Mouse (Mus musculus): ENCODE measurements at regions not wholly inside any gene's neighbourhood (a gene's known extent, or its start where the extent isn't known, plus 50 kb on each side); places are given as distances from the start of the nearest gene placed in this dataset.

DNA sequence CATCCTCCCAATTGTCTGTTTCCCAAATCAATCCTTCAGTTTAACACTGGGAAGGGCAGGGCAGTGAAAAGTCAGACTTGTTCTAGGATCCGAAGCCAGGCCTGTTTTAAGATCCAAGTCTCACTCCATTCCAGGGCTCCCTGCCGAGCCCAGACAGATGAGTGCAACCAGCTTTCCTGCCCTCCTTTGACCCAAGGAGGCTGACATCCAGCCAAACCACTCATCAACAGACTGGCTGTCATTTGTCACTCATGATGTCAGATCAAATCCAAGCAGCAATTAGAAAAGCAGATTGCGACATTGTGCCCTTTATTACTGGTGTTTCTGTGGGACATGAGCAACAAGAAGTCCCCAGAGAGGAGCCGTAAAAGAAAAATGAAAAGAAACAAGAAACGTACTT lies 417.9 kb upstream of the Zfp703 start:
- Histone ChIP-seq H3K4me1 (ENCODE audit: control insufficient read depth, insufficient read depth, low read length) (no peaks in the 10 kb centered on the region), H3K36me3 (ENCODE audit: control insufficient read depth, insufficient read depth, low read length) (no peaks in the 10 kb centered on the region), H3K27me3 (ENCODE audit: control insufficient read depth, insufficient read depth, low read length) (no peaks in the 10 kb centered on the region), H3K9ac (ENCODE audit: low read depth, low read length, severe bottlenecking) (no peak overlapping the region), H3K27ac (replicated peaks; ENCODE audit: low read depth, low read length) (no peak overlapping the region), H3K4me2 (replicated peaks; ENCODE audit: low read depth, low read length, severe bottlenecking) (no peak overlapping the region), H3K4me3 (replicated peaks; ENCODE audit: low read length) (no peak overlapping the region), H3K9me3 (ENCODE audit: control insufficient read depth, low read length) (no peaks in the 10 kb centered on the region)
- no peak for DNase-seq (ENCODE audit: low spot score)
- ATAC-seq (ENCODE audit: low FRiP score, low read depth) = no peak
- TF ChIP-seq POLR2A (IDR thresholded peaks at IDR 0.05; ENCODE audit: borderline replicate concordance, extremely low read depth, insufficient read depth, insufficient read length) = no peak
- 33% methylated on average over 5 of the region's 5 CpGs for WGBS

DNA sequence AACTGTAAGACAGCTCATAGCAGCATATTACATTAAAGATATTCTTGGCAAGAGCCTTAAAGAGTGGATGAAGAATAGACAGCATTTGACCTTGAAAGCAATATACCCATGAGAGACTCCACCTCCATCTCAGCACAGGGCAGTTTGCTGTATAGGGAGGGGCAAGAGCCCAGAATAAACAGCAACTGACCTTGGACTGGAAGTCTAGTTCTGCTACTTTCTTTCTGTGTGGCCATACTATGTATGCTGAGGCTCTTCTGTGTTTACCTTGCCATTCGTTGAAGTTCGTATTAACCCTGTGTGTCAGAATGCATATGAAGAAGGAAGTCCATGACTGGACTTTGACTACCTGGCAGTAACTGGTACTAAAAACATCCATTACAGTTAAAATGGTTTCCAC lies 414.0 kb upstream of the Zfp703 start:
- no peaks in the 10 kb centered on the region for H3K9me3 ChIP-seq (ENCODE audit: control insufficient read depth, low read length)

DNA sequence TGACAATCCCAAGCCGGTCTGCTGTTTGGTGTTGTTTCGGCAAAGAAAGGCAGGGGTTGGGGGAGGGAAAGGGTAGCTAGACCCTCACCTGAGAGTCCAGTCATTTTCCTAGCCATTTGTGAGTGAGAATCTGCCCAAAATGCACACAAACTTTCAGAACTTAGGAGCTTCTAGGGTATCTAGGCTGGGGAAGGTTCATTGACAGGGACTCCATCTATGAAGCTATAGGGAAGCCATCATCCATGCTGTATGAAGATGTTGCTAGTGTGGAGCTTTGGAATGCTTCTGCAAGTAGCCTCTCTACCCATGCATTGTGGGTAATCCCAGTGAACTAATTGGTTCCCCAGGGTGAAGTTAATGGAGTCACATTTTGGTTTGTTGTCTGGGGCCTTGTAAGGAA lies 412.9 kb upstream of the Zfp703 start:
- no peak for ATAC-seq (ENCODE audit: low FRiP score, low read depth)

More for the DNA sequence above, 414.0 kb upstream of the Zfp703 start:
- no peak overlapping the region for H3K9ac ChIP-seq (ENCODE audit: low read depth, low read length, severe bottlenecking)
- H3K36me3 ChIP-seq (ENCODE audit: control insufficient read depth, insufficient read depth, low read length) = no peaks in the 10 kb centered on the region
- ATAC-seq (ENCODE audit: low FRiP score, low read depth) (no peak), DNase-seq (ENCODE audit: low spot score) (no peak)
- no peak for TF ChIP-seq POLR2A (IDR thresholded peaks at IDR 0.05; ENCODE audit: borderline replicate concordance, extremely low read depth, insufficient read depth, insufficient read length)
- WGBS = 84% methylated on average over 2 of the region's 2 CpGs
- no peak overlapping the region for H3K4me3 ChIP-seq (replicated peaks; ENCODE audit: low read length)
- H3K4me1 ChIP-seq (ENCODE audit: control insufficient read depth, insufficient read depth, low read length) = no peaks in the 10 kb centered on the region
- no peak overlapping the region for H3K27ac ChIP-seq (replicated peaks; ENCODE audit: low read depth, low read length)
- H3K27me3 ChIP-seq (ENCODE audit: control insufficient read depth, insufficient read depth, low read length) = no peaks in the 10 kb centered on the region
- no peak overlapping the region for H3K4me2 ChIP-seq (replicated peaks; ENCODE audit: low read depth, low read length, severe bottlenecking)

DNA sequence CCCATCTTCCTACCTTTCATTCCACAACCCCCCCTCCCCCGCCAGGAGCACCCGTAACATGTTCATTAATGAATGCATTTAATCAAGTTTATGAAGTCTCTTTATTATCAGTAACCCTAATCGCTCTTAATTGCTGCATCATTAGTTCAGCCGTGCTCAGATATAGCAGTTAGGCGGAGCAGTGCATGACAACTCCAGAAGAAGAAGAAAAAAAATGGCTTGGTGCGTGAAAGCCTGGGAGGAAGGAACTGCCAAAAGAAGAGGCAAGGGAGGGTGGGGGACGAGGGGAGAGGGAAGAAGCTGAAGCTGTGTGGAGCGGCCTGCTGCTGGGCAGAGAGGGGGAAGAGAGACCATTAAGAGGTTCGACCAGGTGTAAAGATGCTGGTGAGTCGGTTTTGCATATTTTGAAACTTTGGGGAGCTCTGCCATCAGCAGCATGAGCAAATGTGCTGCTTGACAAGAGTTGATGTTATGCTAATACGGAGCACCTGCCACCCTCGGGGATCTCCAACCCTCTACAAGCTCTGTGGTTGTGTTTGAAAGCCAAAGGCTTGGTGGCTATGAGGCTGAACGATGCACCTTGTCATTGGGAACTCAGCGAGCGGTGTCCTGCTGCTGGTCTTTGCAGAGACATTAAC lies 408.6 kb upstream of the Zfp703 start:
- H3K4me1 ChIP-seq (ENCODE audit: control insufficient read depth, insufficient read depth, low read length) = peaks cover 13% of the 10 kb centered on the region
- ATAC-seq (ENCODE audit: low FRiP score, low read depth) (no peak), DNase-seq (ENCODE audit: low spot score) (no peak)
- H3K4me3 ChIP-seq (replicated peaks; ENCODE audit: low read length) = no peak overlapping the region
- 69% methylated on average over 15 of the region's 15 CpGs for WGBS
- H3K27ac ChIP-seq (replicated peaks; ENCODE audit: low read depth, low read length) = no peak overlapping the region
- H3K9me3 ChIP-seq (ENCODE audit: control insufficient read depth, low read length) = no peaks in the 10 kb centered on the region
- no peak overlapping the region for H3K9ac ChIP-seq (ENCODE audit: low read depth, low read length, severe bottlenecking)
- no peaks in the 10 kb centered on the region for H3K27me3 ChIP-seq (ENCODE audit: control insufficient read depth, insufficient read depth, low read length)
- no peak for TF ChIP-seq POLR2A (IDR thresholded peaks at IDR 0.05; ENCODE audit: borderline replicate concordance, extremely low read depth, insufficient read depth, insufficient read length)
- no peaks in the 10 kb centered on the region for H3K36me3 ChIP-seq (ENCODE audit: control insufficient read depth, insufficient read depth, low read length)
- no peak overlapping the region for H3K4me2 ChIP-seq (replicated peaks; ENCODE audit: low read depth, low read length, severe bottlenecking)

More for the DNA sequence above, 412.9 kb upstream of the Zfp703 start:
- Histone ChIP-seq H3K4me1 (ENCODE audit: control insufficient read depth, insufficient read depth, low read length) (peaks cover 8% of the 10 kb centered on the region; the same call in 1 of the 2 replicates), H3K27ac (replicated peaks; ENCODE audit: low read depth, low read length) (no peak overlapping the region), H3K9ac (ENCODE audit: low read depth, low read length, severe bottlenecking) (no peak overlapping the region), H3K4me2 (replicated peaks; ENCODE audit: low read depth, low read length, severe bottlenecking) (no peak overlapping the region), H3K4me3 (replicated peaks; ENCODE audit: low read length) (no peak overlapping the region), H3K27me3 (ENCODE audit: control insufficient read depth, insufficient read depth, low read length) (no peaks in the 10 kb centered on the region), H3K36me3 (ENCODE audit: control insufficient read depth, insufficient read depth, low read length) (no peaks in the 10 kb centered on the region), H3K9me3 (ENCODE audit: control insufficient read depth, low read length) (no peaks in the 10 kb centered on the region)
- no peak for TF ChIP-seq POLR2A (IDR thresholded peaks at IDR 0.05; ENCODE audit: borderline replicate concordance, extremely low read depth, insufficient read depth, insufficient read length)
- no peak for DNase-seq (ENCODE audit: low spot score)
- WGBS = 86% methylated on average over 2 of the region's 2 CpGs

DNA sequence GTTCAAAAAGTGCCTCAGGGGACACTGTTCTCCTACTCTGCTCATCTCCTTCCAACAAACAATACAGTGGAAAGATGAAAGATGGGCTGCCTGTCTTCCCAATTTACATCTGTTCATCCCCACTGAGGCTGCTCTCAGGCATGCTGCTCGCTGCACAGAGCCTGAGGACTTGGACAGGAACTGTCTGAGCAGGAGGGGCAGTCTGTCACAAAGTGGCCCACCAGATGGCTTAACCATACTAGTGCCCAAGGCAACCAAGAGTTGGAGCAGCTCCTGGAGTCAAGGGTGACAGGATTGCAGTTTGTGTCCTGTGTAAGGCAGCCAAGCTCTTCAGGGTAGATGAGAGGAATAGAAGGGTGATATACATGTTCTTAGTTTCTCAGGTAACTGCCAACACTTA lies 388.3 kb upstream of the Zfp703 start:
- no peaks in the 10 kb centered on the region for H3K9me3 ChIP-seq (ENCODE audit: control insufficient read depth, low read length)
- no peak overlapping the region for H3K9ac ChIP-seq (ENCODE audit: low read depth, low read length, severe bottlenecking)
- H3K27ac ChIP-seq (replicated peaks; ENCODE audit: low read depth, low read length) = no peak overlapping the region
- 48% methylated on average over 1 of the region's 1 CpGs for WGBS
- no peak for ATAC-seq (ENCODE audit: low FRiP score, low read depth)
- H3K27me3 ChIP-seq (ENCODE audit: control insufficient read depth, insufficient read depth, low read length) = no peaks in the 10 kb centered on the region
- H3K4me1 ChIP-seq (ENCODE audit: control insufficient read depth, insufficient read depth, low read length) = peaks cover 2% of the 10 kb centered on the region
- no peak for DNase-seq (ENCODE audit: low spot score)
- H3K4me2 ChIP-seq (replicated peaks; ENCODE audit: low read depth, low read length, severe bottlenecking) = no peak overlapping the region
- TF ChIP-seq POLR2A (IDR thresholded peaks at IDR 0.05; ENCODE audit: borderline replicate concordance, extremely low read depth, insufficient read depth, insufficient read length) = no peak
- no peaks in the 10 kb centered on the region for H3K36me3 ChIP-seq (ENCODE audit: control insufficient read depth, insufficient read depth, low read length)
- no peak overlapping the region for H3K4me3 ChIP-seq (replicated peaks; ENCODE audit: low read length)
